Mouse (Mus musculus) kidney, adult 2 months (tissue): Measurements from ENCODE around the gene Mycbpap.

Experiments
- CTCF ChIP-seq: fragments of 200-500 bp; conservative IDR thresholded peaks from 2 replicates; pipeline ENCODE4 v1.5.1; 2011; ENCODE audit warnings: low read depth, mild to moderate bottlenecking, control low read depth, low read length, moderate library complexity, mixed read lengths; ENCODE audit not compliant: insufficient read depth, insufficient read length
- POLR2A ChIP-seq: fragments of 200-500 bp; IDR thresholded peaks from one replicate; pipeline ENCODE4 v1.6.1; 2011; ENCODE audit warnings: low read depth, low read length, control low read depth

DNA sequence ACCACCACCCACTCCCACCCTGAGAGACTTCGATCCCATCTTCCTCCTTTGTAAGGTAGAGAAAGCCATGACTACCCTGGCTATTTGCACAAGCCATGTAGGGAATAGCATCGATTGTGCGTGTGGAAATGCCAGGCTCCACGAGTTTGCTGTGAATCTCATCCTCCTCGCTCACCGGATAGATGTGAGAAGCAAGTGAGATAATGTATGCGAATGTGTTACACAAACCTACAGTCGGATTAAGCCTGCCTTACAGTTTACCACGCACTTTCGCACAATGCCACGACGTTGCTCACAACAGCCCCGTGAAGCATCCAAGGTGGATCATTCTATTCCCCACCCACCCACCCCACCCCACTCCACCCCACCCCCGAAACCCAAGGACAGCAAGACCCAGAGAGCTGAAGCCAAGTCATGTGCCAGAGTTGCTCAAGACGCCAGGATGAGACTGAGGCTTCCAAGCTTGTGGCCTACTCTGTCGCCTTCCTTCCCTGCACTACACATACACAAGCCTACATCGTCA, 55.1 kb downstream of the Mycbpap start:
- no peak for TF ChIP-seq CTCF
- no peak for TF ChIP-seq POLR2A
